Mouse (Mus musculus): Measurements from ENCODE around the gene Map3k1. TPM values are rescaled to one million over a fixed set of nuclear protein-coding genes. Genes with fewer than 3 reads are reported as not detected.

Gene Map3k1
- 32.4 and 34.5 TPM in 2 replicates for polyA plus RNA-seq (2011; ENCODE audit: insufficient read depth, insufficient read length, low read depth, missing spikeins)

DNA sequence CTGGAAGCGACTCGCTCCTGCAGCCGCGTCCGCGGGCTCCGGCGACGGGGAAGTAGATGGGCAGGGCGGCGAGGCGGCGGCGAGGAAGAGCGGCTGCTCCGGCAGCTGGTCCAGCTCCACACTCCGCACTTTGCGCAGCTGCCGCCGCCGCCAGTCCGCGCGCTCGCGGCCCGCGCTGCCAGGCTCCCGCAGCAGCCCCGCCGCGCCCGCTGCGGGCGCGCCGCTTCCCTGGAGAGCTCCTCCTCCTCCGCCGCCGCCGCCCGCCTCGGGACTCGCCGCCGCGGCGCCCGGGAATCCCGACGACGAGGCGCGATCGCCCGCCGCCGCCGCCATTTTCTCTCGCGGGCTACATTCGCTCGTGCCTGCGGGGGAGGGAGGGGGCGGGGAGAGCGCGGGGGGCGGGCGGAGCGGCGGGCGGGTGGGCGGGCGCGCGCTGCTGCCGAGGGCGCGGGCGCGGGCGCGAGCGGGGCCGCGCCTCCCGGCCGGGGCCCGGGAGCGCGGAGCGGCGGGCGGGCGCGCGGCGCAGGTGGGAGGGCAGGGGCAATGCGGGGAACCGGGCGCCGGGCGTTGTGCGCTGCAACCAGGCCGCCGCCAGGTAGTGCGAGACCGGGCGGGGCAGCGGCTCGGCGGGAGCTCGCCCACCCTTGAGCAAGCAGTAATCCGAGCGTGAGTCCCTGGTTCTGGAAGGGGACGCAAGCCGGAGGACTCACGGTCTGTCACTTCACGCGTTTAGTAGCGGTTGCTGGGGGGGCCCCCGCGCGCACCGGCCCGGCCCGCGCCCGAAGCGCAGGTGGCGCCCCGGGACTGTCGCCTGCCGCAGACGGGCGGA is at the start of gene Map3k1:
Gene Map3k1, minus strand, starts transcription at position 357 of the 829 bp plus-strand sequence.
- Histone ChIP-seq H3K4me3 (ENCODE audit: low read depth, low read length) (peak within 1 kb of the TSS; percentile 86), H3K4me1 (ENCODE audit: control insufficient read depth, insufficient read depth, low read length) (no peaks in the 10 kb centered on the region), H3K9ac (ENCODE audit: low read depth, poor library complexity, severe bottlenecking) (peak within 1 kb of the TSS; percentile 100), H3K27ac (ENCODE audit: insufficient read depth, low read length) (peak within 1 kb of the TSS; percentile 2; the same call in 1 of the 2 replicates), H3K9me3 (replicated peaks; ENCODE audit: control insufficient read depth, insufficient read depth, low read length, poor library complexity, severe bottlenecking) (no peaks in the 10 kb centered on the region), H3K27me3 (ENCODE audit: control insufficient read depth, insufficient read depth, low read length, poor library complexity, severe bottlenecking) (0 out of 2 replicates have a peak, but pooled peaks cover 1% of the 10 kb centered on the region), H3K36me3 (ENCODE audit: control insufficient read depth, insufficient read depth, low read length, poor library complexity, severe bottlenecking) (no peaks in the 10 kb centered on the region)
- TF ChIP-seq EP300 (IDR thresholded peaks at IDR 0.05; ENCODE audit: insufficient read depth, low read depth, low read length), result no peak
- TF ChIP-seq CTCF (IDR thresholded peaks at IDR 0.05; ENCODE audit: low read depth, low read length), result no peak
- no peak for TF ChIP-seq POLR2A (IDR thresholded peaks at IDR 0.05; ENCODE audit: insufficient read depth, low read length)

DNA sequence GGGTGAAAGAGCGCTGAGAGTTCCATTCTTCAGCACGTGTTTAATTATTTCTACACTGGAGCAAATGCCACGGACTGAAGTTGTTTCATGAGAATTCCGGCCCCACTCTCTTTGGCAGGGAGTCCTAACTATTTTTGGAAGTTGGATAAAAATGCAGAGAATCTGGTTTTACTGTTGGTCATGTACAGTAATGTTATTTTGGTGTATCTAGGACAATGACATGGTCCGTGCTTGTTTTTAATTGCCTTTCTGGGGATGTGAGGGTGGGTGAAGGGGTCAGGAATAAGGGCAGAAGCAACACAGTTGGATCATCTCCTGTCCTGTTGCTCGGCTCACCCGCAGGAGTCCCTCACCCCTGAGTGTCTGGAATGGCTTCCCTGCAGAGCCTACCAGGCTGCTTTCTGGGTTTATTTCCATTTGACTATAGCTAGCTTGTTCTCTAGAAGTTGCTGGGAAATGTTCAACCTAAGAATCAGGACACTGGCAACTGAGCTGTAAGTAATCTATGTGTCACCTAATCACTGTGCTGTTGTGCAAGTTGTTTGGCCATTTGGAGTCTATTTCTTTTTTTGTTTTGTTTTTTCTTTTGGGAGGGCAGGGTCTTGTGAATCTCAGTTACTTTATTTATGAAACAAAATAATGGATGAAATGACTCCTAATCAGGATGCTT is 48.1 kb upstream of the Map3k1 start:
- Histone ChIP-seq H3K27ac (ENCODE audit: insufficient read depth, low read length) (no peak overlapping the region), H3K9me3 (replicated peaks; ENCODE audit: control insufficient read depth, insufficient read depth, low read length, poor library complexity, severe bottlenecking) (no peaks in the 10 kb centered on the region; the same call in 1 of the 2 replicates), H3K4me3 (ENCODE audit: low read depth, low read length) (no peak overlapping the region)

DNA sequence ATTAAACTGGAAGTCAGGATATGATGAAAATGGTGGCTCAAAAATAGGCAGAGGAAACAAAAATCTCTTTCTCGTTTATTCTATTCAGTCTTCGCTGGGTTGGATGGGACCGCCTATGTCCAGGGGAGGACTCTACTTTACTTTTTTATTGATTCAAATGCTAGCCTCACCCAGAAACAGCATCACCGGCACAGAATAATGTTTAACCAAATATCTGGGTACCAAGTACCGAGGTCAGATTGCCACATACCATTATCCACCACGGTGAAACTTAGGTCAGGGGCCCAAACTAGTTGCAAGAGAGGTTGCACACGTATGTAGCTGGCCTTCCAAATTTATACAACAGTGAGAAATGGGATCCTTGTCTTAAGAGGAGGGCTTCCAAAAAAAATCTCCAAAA is 47.4 kb upstream of the Map3k1 start:
- Histone ChIP-seq H3K27me3 (ENCODE audit: control insufficient read depth, insufficient read depth, low read length, poor library complexity, severe bottlenecking) (no peaks in the 10 kb centered on the region; the same call in 1 of the 2 replicates), H3K4me3 (ENCODE audit: low read depth, low read length) (no peak overlapping the region), H3K36me3 (ENCODE audit: control insufficient read depth, insufficient read depth, low read length, poor library complexity, severe bottlenecking) (no peaks in the 10 kb centered on the region), H3K4me1 (ENCODE audit: control insufficient read depth, insufficient read depth, low read length) (no peaks in the 10 kb centered on the region), H3K9me3 (replicated peaks; ENCODE audit: control insufficient read depth, insufficient read depth, low read length, poor library complexity, severe bottlenecking) (no peaks in the 10 kb centered on the region; the same call in 1 of the 2 replicates), H3K9ac (ENCODE audit: low read depth, poor library complexity, severe bottlenecking) (no peak overlapping the region), H3K27ac (ENCODE audit: insufficient read depth, low read length) (no peak overlapping the region)
- TF ChIP-seq EP300 (IDR thresholded peaks at IDR 0.05; ENCODE audit: insufficient read depth, low read depth, low read length) (no peak), POLR2A (IDR thresholded peaks at IDR 0.05; ENCODE audit: insufficient read depth, low read length) (no peak), CTCF (IDR thresholded peaks at IDR 0.05; ENCODE audit: low read depth, low read length) (no peak)

More for the DNA sequence above, 48.1 kb upstream of the Map3k1 start:
- Histone ChIP-seq H3K36me3 (ENCODE audit: control insufficient read depth, insufficient read depth, low read length, poor library complexity, severe bottlenecking) (no peaks in the 10 kb centered on the region), H3K9ac (ENCODE audit: low read depth, poor library complexity, severe bottlenecking) (no peak overlapping the region), H3K27me3 (ENCODE audit: control insufficient read depth, insufficient read depth, low read length, poor library complexity, severe bottlenecking) (no peaks in the 10 kb centered on the region; the same call in 1 of the 2 replicates), H3K4me1 (ENCODE audit: control insufficient read depth, insufficient read depth, low read length) (no peaks in the 10 kb centered on the region)
- TF ChIP-seq POLR2A (IDR thresholded peaks at IDR 0.05; ENCODE audit: insufficient read depth, low read length), result no peak
- TF ChIP-seq CTCF (IDR thresholded peaks at IDR 0.05; ENCODE audit: low read depth, low read length), result no peak
- TF ChIP-seq EP300 (IDR thresholded peaks at IDR 0.05; ENCODE audit: insufficient read depth, low read depth, low read length), result no peak

DNA sequence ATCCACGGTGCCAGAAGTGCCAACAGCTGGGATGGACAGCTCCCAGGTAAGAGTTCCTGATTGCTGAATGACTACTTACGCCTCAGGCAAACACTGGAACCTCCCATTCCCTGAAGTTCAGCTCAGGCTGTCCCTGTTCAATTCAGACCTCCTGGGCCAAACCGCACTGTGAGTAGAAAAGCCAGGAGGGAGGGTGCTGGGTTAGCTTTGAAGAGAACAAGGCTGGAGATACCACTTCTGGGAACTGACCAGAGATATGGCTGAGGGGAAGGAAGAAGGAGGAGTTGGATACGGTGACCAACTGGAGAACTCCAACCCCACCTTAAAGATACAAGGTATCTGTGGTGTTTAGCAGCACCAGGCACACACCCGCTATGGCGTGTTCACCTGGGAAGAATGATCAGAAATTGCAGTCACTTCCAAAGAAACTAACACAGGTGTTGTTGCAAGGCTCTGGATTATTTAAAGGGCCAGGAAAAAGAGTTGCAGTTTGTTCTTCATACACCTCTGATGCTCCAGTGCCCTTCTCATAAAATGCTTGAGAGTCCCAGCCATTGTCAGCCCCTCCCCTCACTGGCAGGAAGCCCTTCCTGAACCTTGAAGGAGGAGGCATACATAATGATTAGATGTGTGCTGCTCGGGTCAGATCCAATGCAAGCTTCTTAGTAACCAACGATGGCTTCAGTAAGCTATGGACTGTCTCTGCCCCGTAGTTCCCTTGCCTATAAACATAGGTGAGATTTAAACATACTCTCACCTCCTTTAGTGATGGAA is 43.8 kb upstream of the Map3k1 start:
- Histone ChIP-seq H3K4me3 (ENCODE audit: low read depth, low read length) (no peak overlapping the region), H3K9me3 (replicated peaks; ENCODE audit: control insufficient read depth, insufficient read depth, low read length, poor library complexity, severe bottlenecking) (no peaks in the 10 kb centered on the region), H3K4me1 (ENCODE audit: control insufficient read depth, insufficient read depth, low read length) (no peaks in the 10 kb centered on the region), H3K36me3 (ENCODE audit: control insufficient read depth, insufficient read depth, low read length, poor library complexity, severe bottlenecking) (no peaks in the 10 kb centered on the region), H3K9ac (ENCODE audit: low read depth, poor library complexity, severe bottlenecking) (no peak overlapping the region), H3K27ac (ENCODE audit: insufficient read depth, low read length) (no peak overlapping the region), H3K27me3 (ENCODE audit: control insufficient read depth, insufficient read depth, low read length, poor library complexity, severe bottlenecking) (no peaks in the 10 kb centered on the region; the same call in 1 of the 2 replicates)
- TF ChIP-seq POLR2A (IDR thresholded peaks at IDR 0.05; ENCODE audit: insufficient read depth, low read length) (no peak), EP300 (IDR thresholded peaks at IDR 0.05; ENCODE audit: insufficient read depth, low read depth, low read length) (no peak), CTCF (IDR thresholded peaks at IDR 0.05; ENCODE audit: low read depth, low read length) (no peak)

DNA sequence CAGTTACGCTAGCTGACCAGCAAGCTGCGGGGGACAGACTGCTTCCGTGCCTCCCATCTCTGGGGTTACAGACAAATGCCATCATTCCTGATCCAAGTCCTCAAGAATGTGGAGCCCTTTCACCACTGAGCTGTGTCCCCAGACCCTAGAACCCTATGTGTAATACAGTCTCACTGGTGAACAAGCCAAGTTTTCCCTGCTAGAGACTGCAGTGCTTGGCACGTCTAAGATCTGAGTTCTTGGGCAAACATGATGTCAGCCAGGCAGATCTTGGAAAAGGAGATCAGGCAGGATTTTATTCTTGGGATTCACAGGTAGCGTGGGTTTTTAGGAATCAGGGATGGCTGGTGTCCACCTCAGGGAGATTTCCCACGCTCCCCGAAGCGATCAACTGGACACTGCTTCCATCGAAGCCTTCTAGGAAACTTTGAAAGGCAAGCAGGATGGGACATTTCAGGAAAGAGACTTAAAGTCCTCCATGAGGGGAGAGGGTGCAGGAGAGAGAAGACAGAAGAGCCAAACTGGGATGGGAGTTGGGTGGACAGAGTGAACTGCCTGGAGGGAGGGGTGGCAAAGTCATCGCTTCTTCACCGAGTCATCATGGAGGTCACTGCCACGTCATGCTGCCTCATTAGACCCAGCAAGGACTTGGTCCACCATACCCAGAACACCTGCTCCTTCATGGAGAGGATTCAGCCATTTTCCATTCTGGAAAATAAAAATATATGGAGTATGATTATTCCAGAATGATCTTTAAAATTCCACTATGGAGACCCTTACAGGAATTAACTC is 41.4 kb upstream of the Map3k1 start:
- no peaks in the 10 kb centered on the region for H3K9me3 ChIP-seq (replicated peaks; ENCODE audit: control insufficient read depth, insufficient read depth, low read length, poor library complexity, severe bottlenecking)
- no peaks in the 10 kb centered on the region; the same call in 1 of the 2 replicates for H3K27me3 ChIP-seq (ENCODE audit: control insufficient read depth, insufficient read depth, low read length, poor library complexity, severe bottlenecking)
- H3K4me3 ChIP-seq (ENCODE audit: low read depth, low read length), result no peak overlapping the region
- H3K27ac ChIP-seq (ENCODE audit: insufficient read depth, low read length), result no peak overlapping the region
- H3K36me3 ChIP-seq (ENCODE audit: control insufficient read depth, insufficient read depth, low read length, poor library complexity, severe bottlenecking), result no peaks in the 10 kb centered on the region
- H3K4me1 ChIP-seq (ENCODE audit: control insufficient read depth, insufficient read depth, low read length), result no peaks in the 10 kb centered on the region
- TF ChIP-seq EP300 (IDR thresholded peaks at IDR 0.05; ENCODE audit: insufficient read depth, low read depth, low read length) (no peak), CTCF (IDR thresholded peaks at IDR 0.05; ENCODE audit: low read depth, low read length) (no peak), POLR2A (IDR thresholded peaks at IDR 0.05; ENCODE audit: insufficient read depth, low read length) (no peak)
- no peak overlapping the region for H3K9ac ChIP-seq (ENCODE audit: low read depth, poor library complexity, severe bottlenecking)

All from ES-Bruce4 (cell line).